Mouse (Mus musculus) limb, embryonic 13.5 days (tissue): ENCODE data around the gene Hivep1. TPM values are rescaled to one million over a fixed set of nuclear protein-coding genes. Genes with fewer than 3 reads are reported as not detected.

Experiments used
- ATAC-seq: fragments of 200-750 bp; cut with Nextera tagmentation; 2 replicates; pipeline ENCODE4 v1.8.0; 2017; ENCODE audit warnings: low read depth, moderate number of reproducible peaks, moderate TSS enrichment; ENCODE audit not compliant: low FRiP score
- H3K27ac ChIP-seq: fragments of 300-500 bp; sonication (generic); 2 replicates; pipeline ENCODE4 v1.5.1; 2015; ENCODE audit warnings: inconsistent platforms, mild to moderate bottlenecking, moderate library complexity
- H3K27me3 ChIP-seq: fragments of 300-500 bp; sonication (generic); 2 replicates; pipeline ENCODE4 v1.6.1; 2015; ENCODE audit warnings: mild to moderate bottlenecking, inconsistent platforms
- H3K36me3 ChIP-seq: fragments of 300-500 bp; sonication (generic); 2 replicates; pipeline ENCODE4 v1.6.1; 2015; ENCODE audit warnings: inconsistent platforms, mild to moderate bottlenecking, moderate library complexity
- H3K4me1 ChIP-seq: fragments of 300-500 bp; sonication (generic); 2 replicates; pipeline ENCODE4 v1.6.1; 2015; ENCODE audit warnings: inconsistent platforms
- H3K4me2 ChIP-seq: fragments of 300-500 bp; sonication (generic); replicated peaks from 2 replicates; pipeline ENCODE4 v1.6.1; 2015; ENCODE audit warnings: inconsistent platforms, mild to moderate bottlenecking, moderate library complexity
- H3K4me3 ChIP-seq: fragments of 300-500 bp; sonication (generic); 2 replicates; pipeline ENCODE4 v1.5.1; 2015; ENCODE audit warnings: moderate library complexity, mild to moderate bottlenecking, inconsistent platforms
- H3K9ac ChIP-seq: fragments of 300-500 bp; sonication (generic); 2 replicates; pipeline ENCODE4 v1.6.1; 2015; ENCODE audit warnings: mild to moderate bottlenecking, inconsistent platforms
- H3K9me3 ChIP-seq: fragments of 300-500 bp; sonication (generic); 2 replicates; pipeline ENCODE4 v1.6.1; 2016; ENCODE audit warnings: inconsistent platforms
- WGBS: fragments of 180-500 bp; shearing (Covaris S2); methylation state at CpG from one replicate; pipeline ENCODE4 v1.1.7; 2015; 5-methylcytosine and 5-hydroxymethylcytosine counted together
- polyA plus RNA-seq: library from polyadenylated mRNA; unstranded; fragments of >200 nt; fragmentation: Nextera tagmentation; extraction: Ambion mirVana; gene quantifications from 2 replicates; pipeline ENCODE4 v1.2.1, GENCODE M21; 2015

Hivep1 gene
- polyA plus RNA-seq, 1 experiment from 2014 or later = 14.4 TPM

DNA sequence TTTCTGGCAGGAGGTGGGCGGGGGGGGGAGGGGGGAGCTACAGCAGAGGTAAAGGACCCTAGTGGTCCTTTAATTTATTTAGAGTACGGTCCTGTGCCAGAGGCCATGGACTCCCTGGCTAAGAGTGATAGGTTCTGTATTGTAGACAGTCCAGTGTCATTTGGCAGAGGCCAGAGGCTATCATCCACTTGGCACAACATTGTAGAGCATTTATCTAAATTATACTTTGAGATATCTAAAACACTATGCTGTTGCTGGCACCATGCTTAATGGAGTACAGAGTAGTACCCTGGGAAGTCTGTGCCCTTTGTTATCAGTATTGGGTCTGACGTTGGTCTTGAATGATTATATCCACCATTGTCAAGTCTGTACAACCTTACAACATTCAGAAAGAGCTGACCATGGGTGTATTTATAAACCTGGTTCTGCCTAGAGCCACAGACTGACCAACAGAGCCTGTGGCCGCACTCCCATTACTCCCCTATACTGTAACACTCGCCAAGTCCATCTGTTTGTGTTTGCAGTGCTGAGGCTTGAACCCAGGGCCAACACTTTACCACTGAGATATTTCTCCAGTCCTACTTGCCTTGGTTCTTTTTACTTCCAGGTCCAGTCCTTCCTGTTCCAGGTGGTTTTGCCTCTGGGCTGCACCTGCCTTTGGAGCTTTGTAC, 69.4 kb downstream of the Hivep1 start:
- WGBS = 85% methylated on average over 5 of the region's 5 CpGs
- H3K4me2 ChIP-seq = no peak overlapping the region

DNA sequence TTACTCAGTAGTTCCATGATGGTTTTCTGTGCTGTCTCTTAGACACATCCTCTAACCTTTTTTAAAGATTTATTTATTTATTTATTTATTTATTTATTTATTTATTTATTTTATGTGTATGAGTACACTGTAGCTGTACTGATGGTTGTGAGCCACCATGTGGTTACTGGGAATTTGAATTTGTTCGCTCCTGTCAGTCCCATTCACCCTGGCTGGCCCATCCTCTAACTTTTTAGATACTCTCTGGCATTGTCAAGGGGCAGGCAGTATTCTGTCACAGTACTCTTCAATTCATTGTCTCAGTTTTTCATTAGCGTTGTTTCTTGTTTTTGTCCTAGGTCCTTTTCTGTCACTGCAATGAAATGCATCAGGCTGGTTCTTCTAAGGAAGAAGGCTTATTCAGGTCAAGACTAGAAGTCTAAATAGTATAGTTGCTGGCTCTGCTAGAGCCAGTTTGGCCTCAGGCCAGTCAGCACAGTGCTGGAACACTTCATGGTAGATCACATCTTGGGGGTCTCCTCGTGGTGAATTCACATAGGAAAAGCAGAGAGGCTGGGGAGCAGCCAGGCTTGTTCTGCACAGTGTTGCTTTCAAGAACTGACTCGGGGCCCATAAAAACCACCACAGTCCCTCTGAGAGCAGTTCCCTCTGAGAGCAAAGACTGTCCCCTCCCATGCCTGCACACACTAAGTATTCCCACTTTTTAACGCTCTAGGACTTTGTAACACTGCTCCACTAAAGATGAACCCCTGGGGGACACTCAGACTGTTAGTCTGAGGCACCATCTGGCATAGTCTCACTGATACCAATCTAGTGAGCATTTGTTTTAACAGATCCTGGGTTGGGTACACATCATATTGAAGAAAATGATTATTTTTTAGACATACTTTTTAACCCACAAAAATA, 70.2 kb downstream of the Hivep1 start:
- Histone ChIP-seq H3K4me3 (no peak overlapping the region), H3K27ac (no peak overlapping the region), H3K4me2 (no peak overlapping the region), H3K9ac (no peak overlapping the region), H3K4me1 (peaks cover 5% of the 10 kb centered on the region; the same call in 1 of the 2 replicates), H3K9me3 (no peaks in the 10 kb centered on the region), H3K36me3 (peaks cover 8% of the 10 kb centered on the region), H3K27me3 (no peaks in the 10 kb centered on the region)
- no peak for ATAC-seq
- WGBS = 66% methylated on average over 5 of the region's 5 CpGs

More for the DNA sequence above, 69.4 kb downstream of the Hivep1 start:
- ATAC-seq = no peak
- H3K36me3 ChIP-seq = peaks cover 8% of the 10 kb centered on the region
- no peak overlapping the region for H3K9ac ChIP-seq
- H3K4me3 ChIP-seq = no peak overlapping the region
- H3K4me1 ChIP-seq = peaks cover 5% of the 10 kb centered on the region; the same call in 1 of the 2 replicates
- H3K9me3 ChIP-seq = no peaks in the 10 kb centered on the region
- H3K27me3 ChIP-seq = no peaks in the 10 kb centered on the region
- H3K27ac ChIP-seq = no peak overlapping the region

DNA sequence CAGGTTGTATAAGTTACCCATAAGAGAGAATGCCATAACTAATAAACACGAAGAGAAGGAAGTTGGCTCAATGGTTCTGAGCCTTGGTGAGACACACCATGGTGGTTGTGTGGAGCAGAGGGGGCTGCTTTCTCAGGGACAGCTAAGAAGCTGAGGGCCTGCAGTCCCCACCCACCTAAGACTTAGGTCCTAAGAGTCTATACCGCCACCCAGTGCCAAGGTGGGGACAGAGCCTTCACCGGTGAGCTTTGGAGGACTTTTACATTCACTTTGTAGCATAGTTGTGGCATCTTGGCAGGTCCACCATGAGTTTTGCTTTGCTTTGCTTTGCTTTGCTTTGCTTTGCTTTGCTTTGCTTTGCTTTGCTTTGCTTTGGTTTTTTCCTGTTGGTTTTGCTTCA, 92.8 kb downstream of the Hivep1 start:
- 57% methylated on average over 3 of the region's 3 CpGs for WGBS
- Histone ChIP-seq H3K4me1 (peaks cover 11% of the 10 kb centered on the region), H3K4me2 (no peak overlapping the region), H3K9me3 (no peaks in the 10 kb centered on the region), H3K27me3 (no peaks in the 10 kb centered on the region), H3K4me3 (no peak overlapping the region), H3K27ac (no peak overlapping the region), H3K36me3 (0 out of 2 replicates have a peak, but pooled peaks cover 3% of the 10 kb centered on the region), H3K9ac (no peak overlapping the region)
- ATAC-seq = no peak

DNA sequence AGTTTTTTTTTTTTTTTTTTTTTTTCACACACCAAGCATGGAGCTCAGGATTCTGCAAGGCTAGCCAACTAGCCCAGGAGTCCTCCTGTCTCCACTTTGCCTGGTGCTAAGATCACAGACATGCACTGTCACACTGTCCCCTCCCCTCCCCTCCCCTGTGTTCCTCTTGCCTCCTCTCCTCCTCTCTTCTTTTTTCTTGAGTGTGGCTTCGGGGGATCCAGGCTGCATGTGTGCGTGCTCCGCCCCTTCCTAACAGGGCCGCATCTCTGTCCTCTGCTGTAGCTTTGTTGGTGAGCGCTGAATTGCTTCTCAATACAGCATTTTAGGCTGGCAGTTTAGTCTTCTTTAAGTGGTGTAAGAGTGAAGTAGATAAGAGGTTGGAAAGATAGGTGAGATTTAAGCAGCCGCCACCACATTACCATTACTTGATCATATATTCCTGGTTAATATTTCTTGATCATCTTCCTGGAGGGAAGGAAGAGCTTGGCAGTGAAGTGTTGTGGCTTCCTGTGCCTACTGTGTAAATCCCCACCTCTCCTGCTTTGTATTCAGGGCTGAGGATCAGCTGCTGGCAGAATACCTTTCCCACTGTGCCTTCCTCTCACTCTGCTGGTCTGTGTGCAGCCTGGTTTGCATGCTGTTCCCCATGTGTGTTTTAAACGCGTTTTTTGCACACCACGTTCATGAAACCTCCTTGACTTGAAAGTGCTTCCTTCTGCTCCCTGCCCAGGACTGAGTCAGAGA, 97.7 kb downstream of the Hivep1 start:
- Histone ChIP-seq H3K9ac (no peak overlapping the region), H3K4me3 (no peak overlapping the region), H3K27ac (no peak overlapping the region), H3K4me2 (no peak overlapping the region), H3K4me1 (peaks cover 26% of the 10 kb centered on the region), H3K9me3 (no peaks in the 10 kb centered on the region), H3K27me3 (no peaks in the 10 kb centered on the region), H3K36me3 (peaks cover 3% of the 10 kb centered on the region)
- ATAC-seq = no peak
- 44% methylated on average over 9 of the region's 9 CpGs for WGBS

DNA sequence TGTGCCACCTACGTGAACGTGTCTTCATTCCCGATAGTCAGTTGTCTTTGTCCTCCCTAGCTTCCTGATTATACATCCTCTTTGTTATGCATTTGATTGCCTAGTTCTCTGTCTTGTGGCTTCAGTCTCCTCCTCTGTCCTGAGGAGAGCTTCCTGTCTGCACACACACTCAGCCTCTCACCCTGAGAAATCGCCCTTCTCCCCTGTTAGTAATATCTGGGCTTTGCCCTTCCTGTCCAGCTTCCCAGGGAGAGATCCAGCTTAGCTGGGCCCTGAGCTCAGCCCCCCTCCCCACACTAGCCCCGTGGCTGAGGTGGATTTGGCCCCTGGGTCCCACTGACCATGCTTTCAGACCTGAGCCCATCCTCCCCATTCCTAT, 98.2 kb downstream of the Hivep1 start:
- Histone ChIP-seq H3K27ac (peak overlapping the region; percentile 28; the same call in 1 of the 2 replicates), H3K9ac (no peak overlapping the region), H3K4me2 (no peak overlapping the region), H3K27me3 (no peaks in the 10 kb centered on the region), H3K4me3 (no peak overlapping the region), H3K36me3 (peaks cover 9% of the 10 kb centered on the region), H3K9me3 (no peaks in the 10 kb centered on the region), H3K4me1 (peaks cover 26% of the 10 kb centered on the region)
- 41% methylated on average over 5 of the region's 5 CpGs for WGBS
- no peak for ATAC-seq

DNA sequence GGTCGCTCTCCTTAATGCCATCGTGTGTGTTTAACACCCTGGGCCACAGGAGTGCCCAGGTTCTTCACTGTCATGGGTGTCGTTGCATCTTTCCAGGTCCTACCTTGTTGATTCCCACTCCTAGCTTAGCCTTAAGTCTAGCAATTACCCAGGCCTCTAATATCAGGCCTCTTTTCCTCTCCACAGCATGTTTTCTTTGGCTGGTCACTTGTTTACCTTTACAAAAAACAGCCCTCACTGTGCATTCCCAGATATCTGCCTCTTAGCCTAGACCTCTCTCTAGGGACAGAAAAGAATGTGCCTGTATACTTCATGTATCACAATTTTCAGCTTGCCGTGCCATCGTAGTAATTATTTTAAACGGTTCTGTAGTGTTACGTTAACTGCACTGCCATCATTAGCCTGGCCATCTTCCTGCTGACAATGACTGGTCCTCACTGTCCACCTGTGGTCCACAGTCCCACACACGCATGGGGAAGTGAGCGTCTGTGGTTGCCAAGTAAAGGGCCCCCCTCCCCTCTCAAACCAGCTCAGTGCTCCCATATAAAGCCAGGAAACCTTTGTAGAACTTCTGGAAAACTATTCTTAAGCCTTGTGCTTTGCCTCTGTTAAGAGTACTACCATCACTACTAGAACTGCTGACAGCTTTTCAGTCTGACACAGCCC, 98.8 kb downstream of the Hivep1 start:
- H3K27me3 ChIP-seq = no peaks in the 10 kb centered on the region
- H3K4me1 ChIP-seq = peaks cover 26% of the 10 kb centered on the region
- no peak overlapping the region for H3K9ac ChIP-seq
- no peak overlapping the region for H3K4me2 ChIP-seq
- H3K36me3 ChIP-seq = peaks cover 14% of the 10 kb centered on the region
- H3K4me3 ChIP-seq = no peak overlapping the region
- ATAC-seq = no peak
- peak overlapping the region; percentile 28; the same call in 1 of the 2 replicates for H3K27ac ChIP-seq
- H3K9me3 ChIP-seq = no peaks in the 10 kb centered on the region
- 61% methylated on average over 9 of the region's 9 CpGs for WGBS

DNA sequence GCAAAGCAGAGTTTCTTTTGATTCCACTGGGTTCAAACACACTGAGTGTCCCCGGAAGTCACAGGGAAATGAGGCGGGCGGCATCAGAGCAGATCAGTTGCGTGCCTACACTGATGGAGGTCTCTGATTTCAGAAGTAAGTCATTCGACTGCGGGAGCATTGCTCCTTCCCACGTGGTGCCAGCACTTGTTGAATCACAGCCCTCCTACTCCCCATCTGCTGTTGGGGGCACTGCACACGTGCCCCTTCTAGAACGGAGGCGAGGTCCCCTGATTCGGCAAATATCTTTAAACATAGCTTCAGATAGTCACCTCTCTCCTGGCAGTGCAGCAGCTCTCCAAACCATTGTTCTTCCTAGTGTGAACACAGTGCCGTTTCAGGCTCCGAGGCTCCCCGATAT, 106.4 kb downstream of the Hivep1 start:
- H3K9ac ChIP-seq = no peak overlapping the region
- no peaks in the 10 kb centered on the region for H3K9me3 ChIP-seq
- peaks cover 58% of the 10 kb centered on the region for H3K36me3 ChIP-seq
- H3K4me2 ChIP-seq = no peak overlapping the region
- H3K4me3 ChIP-seq = no peak overlapping the region
- no peaks in the 10 kb centered on the region for H3K27me3 ChIP-seq
- H3K4me1 ChIP-seq = no peaks in the 10 kb centered on the region
- no peak for ATAC-seq
- 89% methylated on average over 14 of the region's 14 CpGs for WGBS
- H3K27ac ChIP-seq = no peak overlapping the region

DNA sequence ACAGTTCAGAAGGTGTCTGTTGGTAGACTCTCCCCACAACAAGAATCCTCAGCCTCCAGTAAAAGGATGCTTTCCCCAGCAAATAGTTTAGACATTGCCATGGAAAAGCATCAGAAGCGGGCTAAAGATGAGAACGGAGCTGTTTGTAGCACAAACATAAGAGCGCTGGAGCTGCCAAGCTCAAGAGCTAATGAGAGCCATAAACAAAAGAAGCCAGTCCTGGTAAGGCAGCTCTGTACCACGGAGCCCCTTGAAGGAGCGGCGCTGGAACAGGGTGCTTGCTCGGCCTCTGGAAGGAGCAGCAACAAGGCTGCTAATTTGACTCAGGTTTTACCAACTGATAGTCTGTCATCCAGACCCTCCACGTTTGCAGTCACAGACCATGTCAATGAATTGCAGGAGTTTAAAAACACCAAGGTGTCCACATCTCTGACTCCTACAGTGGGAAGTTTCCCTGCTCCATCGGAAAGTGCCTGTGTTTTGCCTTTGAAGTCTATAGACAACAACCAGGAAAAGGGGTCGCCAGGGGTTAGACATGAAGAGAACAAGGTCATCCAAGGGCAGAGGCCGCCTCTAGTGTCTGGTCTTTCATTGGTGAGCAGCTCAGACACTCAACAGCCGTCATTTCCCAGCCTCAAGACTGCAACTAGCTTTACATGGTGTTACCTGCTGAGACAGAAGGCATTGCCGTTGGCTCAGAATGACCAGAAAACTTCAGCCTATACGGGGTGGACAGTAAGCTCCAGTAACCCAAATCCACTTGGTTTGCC, 107.8 kb downstream of the Hivep1 start:
- no peak overlapping the region for H3K4me3 ChIP-seq
- no peak overlapping the region for H3K27ac ChIP-seq
- ATAC-seq = no peak
- H3K4me2 ChIP-seq = no peak overlapping the region
- peaks cover 54% of the 10 kb centered on the region for H3K36me3 ChIP-seq
- no peaks in the 10 kb centered on the region for H3K27me3 ChIP-seq
- no peak overlapping the region for H3K9ac ChIP-seq
- no peaks in the 10 kb centered on the region for H3K9me3 ChIP-seq
- no peaks in the 10 kb centered on the region for H3K4me1 ChIP-seq
- 43% methylated on average over 14 of the region's 14 CpGs for WGBS

DNA sequence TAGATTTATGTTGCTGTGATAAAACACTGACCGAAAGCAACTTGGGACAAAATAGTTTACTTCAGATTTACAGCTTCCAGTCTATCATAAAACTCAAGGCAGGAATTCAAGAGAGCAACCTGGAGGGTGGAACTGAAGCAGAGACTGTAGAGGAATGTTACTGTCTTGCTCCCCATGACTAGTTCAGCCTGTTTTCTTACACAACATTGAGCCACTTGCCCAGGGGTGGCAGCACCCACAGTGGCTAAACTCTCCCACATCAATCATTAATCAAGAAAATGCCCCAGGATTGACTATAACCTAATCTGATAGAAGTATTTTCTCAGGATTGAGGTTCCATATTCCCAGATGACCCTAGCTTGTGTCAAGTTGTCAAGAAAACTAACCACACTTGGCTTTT, 119.0 kb downstream of the Hivep1 start:
- Histone ChIP-seq H3K4me2 (no peak overlapping the region), H3K27me3 (no peaks in the 10 kb centered on the region), H3K27ac (no peak overlapping the region), H3K4me3 (no peak overlapping the region), H3K9ac (no peak overlapping the region), H3K9me3 (no peaks in the 10 kb centered on the region), H3K4me1 (0 out of 2 replicates have a peak, but pooled peaks cover 3% of the 10 kb centered on the region), H3K36me3 (peaks cover 38% of the 10 kb centered on the region)
- no peak for ATAC-seq
- WGBS = 49% methylated on average over 1 of the region's 1 CpGs

DNA sequence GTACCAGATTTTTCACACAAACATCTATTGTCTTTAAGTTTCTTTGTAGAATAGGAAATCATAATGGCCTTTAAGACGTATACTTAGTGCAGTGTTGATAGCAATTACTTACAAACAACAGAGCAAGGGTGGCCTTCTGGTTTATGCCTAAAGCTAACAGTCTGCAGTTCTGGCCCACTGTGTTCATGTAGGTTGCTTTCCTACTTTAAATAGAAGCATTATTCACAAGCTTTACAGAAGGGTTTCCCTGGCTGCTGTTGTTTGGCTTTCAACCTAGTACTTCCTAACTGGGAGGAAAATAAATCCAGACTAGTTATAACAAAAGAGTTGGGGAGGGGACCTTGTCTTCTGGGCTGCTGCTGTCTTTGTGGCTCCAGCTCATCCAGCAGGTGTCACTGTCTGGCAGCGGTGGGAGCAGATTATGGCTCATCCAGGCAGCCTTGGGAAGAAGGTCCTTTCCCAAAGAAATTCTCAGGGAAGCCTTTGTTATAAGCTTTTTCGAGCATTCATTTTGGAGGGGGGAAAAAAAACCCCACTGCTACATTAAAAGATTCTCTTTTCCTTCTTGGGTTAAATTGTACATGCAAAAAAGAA, 123.1 kb downstream of the Hivep1 start:
- Histone ChIP-seq H3K9ac (no peak overlapping the region), H3K4me1 (no peaks in the 10 kb centered on the region), H3K27me3 (no peaks in the 10 kb centered on the region), H3K4me2 (no peak overlapping the region), H3K9me3 (no peaks in the 10 kb centered on the region), H3K27ac (no peak overlapping the region), H3K36me3 (peaks cover 41% of the 10 kb centered on the region), H3K4me3 (no peak overlapping the region)
- no peak for ATAC-seq
- WGBS = 47% methylated on average over 3 of the region's 3 CpGs

DNA sequence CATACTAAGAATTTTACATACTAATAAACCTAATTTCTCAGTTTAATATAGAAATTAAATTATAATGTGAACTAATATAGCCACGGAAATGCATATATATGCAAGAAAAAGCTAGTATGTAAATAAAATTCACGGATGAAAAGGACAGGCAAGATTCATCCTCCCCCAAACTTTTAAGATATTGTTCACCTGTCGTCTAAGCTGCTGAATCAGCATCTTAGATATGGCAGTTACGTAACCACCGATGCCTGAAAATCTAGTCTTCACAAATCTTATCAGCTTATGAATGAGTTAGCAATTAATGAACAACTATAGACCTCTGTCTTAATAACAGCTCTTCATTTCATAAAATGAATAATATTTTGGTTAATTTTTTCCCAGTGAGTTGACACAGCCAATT, 130.8 kb downstream of the Hivep1 start:
- Histone ChIP-seq H3K36me3 (peaks cover 42% of the 10 kb centered on the region), H3K4me3 (no peak overlapping the region), H3K4me2 (no peak overlapping the region), H3K27me3 (no peaks in the 10 kb centered on the region), H3K9ac (no peak overlapping the region), H3K27ac (no peak overlapping the region), H3K4me1 (no peaks in the 10 kb centered on the region), H3K9me3 (no peaks in the 10 kb centered on the region)
- WGBS = 93% methylated on average over 5 of the region's 5 CpGs
- ATAC-seq = no peak
